Mouse (Mus musculus) urinary bladder, postnatal 25 days (tissue): ENCODE results near the gene Gal3st1.

Experiments
- DNase-seq: peaks from one replicate; pipeline ENCODE4 v3.0.0; 2022; ENCODE audit warnings: low spot score

The Gal3st1 gene

GRCm38 (mm10) chr11:4031961-4032360, 48.5 kb downstream of the Gal3st1 start:
- no peak for DNase-seq

- DNase-seq: no peak
Observed at GRCm38 (mm10) chr11:4033471-4033870, 50.0 kb downstream of the Gal3st1 start.

- no peak for DNase-seq
Observed at GRCm38 (mm10) chr11:4034169-4034568, 50.7 kb downstream of the Gal3st1 start.

DNA sequence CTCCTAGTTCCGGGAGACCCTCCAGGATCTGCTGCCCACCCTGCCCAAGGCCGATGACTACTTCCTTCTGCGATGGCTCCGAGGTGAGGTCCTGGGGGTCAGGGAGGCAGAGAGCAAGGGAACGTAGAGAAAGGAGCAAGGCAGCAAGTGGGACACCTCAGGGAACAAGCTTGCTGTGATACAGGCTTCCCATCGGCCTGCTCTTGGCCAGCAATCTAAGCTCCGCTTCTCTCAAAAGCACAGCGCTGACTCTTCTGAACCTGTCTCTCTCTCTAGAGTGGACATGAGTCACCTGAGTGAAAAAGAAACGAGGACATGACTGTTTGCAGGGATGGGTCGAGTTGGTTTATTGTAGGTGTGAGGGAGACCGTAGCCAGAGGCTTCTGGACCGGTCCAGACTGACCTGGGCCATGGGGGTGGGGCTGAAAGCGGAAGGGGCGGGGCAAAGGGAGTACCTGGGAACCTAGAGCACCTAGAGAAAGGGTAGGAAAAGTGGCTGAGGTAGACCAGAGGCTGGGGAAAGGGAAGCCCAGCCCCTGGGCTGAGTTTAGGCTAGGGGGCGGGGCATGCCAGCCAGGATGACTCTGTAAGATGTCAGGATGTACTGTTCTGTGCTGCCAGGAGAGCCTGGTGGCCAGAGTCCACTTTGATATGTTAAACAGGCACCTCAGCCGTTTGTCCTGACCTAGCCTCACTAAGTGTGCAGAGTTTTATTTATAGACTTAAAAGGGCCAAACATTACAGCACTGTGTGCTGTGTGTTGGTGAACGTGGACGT, 51.9 kb downstream of the Gal3st1 start:
- DNase-seq: no peak

- no peak for DNase-seq
Observed at GRCm38 (mm10) chr11:4035916-4036315, 52.5 kb downstream of the Gal3st1 start.

DNA sequence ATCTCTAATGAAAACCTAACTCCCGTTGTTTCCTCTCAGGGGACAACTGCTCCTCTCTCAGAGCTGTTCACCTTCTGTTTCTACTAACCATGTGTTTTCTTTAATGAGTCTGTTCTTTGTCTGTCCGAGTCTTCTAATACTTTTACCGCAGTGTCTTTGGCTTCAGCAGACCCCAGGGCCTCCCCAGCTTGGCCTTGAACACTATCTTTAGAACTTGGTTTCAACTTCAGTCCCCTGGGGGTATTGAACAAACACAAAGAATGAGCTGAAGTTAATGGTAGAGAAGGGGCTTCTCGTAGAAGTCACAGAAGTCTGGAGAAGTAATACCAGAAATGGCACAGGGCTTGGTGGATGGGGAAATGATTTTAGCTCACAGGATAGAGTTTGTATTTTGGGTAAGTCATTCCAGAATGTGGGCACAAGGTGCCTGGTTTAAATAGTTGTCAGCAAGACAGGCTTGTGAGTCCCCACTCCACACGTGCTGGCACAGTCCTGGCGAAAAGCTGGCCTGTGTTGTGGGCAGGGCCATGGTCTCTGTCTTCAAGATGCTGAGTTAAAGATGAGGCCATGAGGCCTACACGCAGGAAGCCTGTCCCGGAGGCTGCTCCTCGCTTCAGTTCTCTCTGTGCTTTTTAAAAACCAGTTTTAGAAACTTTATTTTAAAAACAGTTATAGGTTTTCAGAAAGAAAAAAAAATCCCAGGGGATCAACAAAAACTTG, 53.1 kb downstream of the Gal3st1 start:
- DNase-seq: no peak

DNA sequence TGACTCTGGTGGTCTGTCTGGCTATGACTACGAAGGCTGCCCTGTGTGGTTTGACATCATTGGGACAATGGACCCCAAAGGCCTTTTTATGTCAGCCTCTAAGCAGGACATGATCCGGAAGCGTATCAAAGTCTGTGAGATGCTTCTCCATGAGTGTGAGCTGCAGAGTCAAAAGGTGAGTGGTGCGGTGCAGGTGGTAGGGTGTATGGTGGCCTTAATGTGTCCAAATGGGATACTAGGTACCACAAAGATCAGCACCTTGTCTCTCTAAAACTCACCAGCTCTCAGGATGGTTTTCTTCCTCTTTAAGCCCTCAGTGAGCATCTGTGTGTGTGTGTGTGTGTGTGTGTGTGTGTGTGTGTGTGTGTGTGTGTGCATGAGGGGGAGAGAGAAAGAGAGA, 56.5 kb downstream of the Gal3st1 start:
- no peak for DNase-seq

GRCm38 (mm10) chr11:4041123-4041625, 57.7 kb downstream of the Gal3st1 start:
- DNase-seq: no peak

- DNase-seq: no peak
Observed at GRCm38 (mm10) chr11:4043081-4043480, 59.6 kb downstream of the Gal3st1 start.

DNA sequence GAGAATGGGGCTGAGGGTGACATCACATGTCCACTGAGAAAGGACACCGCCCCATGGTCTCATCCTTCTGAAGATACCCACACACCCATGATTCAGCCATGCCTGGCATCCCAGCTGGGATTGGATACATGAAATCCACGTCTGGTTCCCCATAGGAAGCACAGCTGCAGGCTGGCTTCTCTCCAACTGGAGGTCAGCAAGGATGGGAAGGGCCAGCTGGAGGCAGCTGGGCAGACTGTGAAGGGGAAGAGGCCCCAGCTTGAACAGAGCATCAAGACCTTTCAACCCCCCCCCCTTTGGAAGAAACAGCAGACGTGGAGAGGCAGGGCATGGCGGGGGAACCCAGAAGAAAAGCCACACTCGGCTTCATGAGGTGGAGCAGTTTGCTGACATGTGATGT, 63.1 kb downstream of the Gal3st1 start:
- DNase-seq: no peak

GRCm38 (mm10) chr11:4047766-4048165, 64.3 kb downstream of the Gal3st1 start:
- no peak for DNase-seq

DNA sequence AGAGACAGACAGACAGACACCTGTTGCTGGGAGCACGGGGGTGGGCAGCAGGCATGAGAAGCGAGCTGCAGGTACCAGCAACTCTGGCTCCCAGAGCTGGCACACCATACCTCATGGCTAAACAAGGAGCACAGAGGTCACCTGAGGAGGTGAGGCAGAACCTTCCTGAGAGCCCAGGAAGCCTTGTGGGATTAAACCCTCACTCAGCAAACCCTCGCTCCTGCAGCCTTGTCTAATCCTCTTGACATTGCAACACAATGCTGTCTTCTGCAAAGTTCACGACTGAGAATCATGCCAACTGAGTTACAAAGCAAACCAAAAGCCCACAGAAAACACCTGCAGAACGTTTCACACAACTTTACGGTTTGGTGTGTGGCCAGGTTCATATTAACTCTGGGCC, 65.0 kb downstream of the Gal3st1 start:
- DNase-seq: no peak
